Mouse (Mus musculus) kidney, adult 2 months (tissue): Measurements from ENCODE around the gene Zfp523.

Experiments
- CTCF ChIP-seq: fragments of 200-500 bp; conservative IDR thresholded peaks from 2 replicates; pipeline ENCODE4 v1.5.1; 2011; ENCODE audit warnings: low read depth, mild to moderate bottlenecking, control low read depth, low read length, moderate library complexity, mixed read lengths; ENCODE audit not compliant: insufficient read depth, insufficient read length
- POLR2A ChIP-seq: fragments of 200-500 bp; IDR thresholded peaks from one replicate; pipeline ENCODE4 v1.6.1; 2011; ENCODE audit warnings: low read depth, low read length, control low read depth

GRCm38 (mm10) chr17:28209457-28210110 lies 32.7 kb downstream of the Zfp523 start:
- no peak for TF ChIP-seq POLR2A
- TF ChIP-seq CTCF, result no peak
